Mouse (Mus musculus) liver, postnatal 0 days (tissue): ENCODE measurements at regions not wholly inside any gene's neighbourhood (a gene's known extent, or its start where the extent isn't known, plus 50 kb on each side); places are given as distances from the start of the nearest gene placed in this dataset.

Experiments used
- CTCF ChIP-seq: sonication (generic); IDR thresholded peaks from 2 replicates; pipeline ENCODE4 v1.5.1; 2016; ENCODE audit warnings: antibody characterized with exemption, low read depth
- EP300 ChIP-seq: IDR thresholded peaks from 2 replicates; pipeline ENCODE4 v1.6.1; 2016; ENCODE audit warnings: antibody characterized with exemption, low read depth, mild to moderate bottlenecking

- TF ChIP-seq CTCF (no peak), EP300 (no peak)
These were observed 169.8 kb downstream of the Diras2 start for GRCm38 (mm10) chr13:52361177-52361846.
